Mouse (Mus musculus) bone marrow, adult 2 months (tissue): ENCODE measurements at regions not wholly inside any gene's neighbourhood (a gene's known extent, or its start where the extent isn't known, plus 50 kb on each side); places are given as distances from the start of the nearest gene placed in this dataset.

ENCODE experiments used
- H3K27ac ChIP-seq: fragments of 200-500 bp; 2 replicates; pipeline ENCODE4 v1.5.1; 2012; ENCODE audit warnings: low read depth, mild to moderate bottlenecking, control low read depth, inconsistent platforms, low read length; ENCODE audit not compliant: control insufficient read depth, poor library complexity, insufficient read depth
- H3K4me1 ChIP-seq: fragments of 200-500 bp; 2 replicates; pipeline ENCODE4 v1.6.1; 2011; ENCODE audit warnings: low read length; ENCODE audit not compliant: control insufficient read depth, insufficient read depth
- H3K4me3 ChIP-seq: fragments of 200-500 bp; replicated peaks from 2 replicates; pipeline ENCODE3; 2011; ENCODE audit warnings: mild to moderate bottlenecking, low read depth, low read length, control low read depth; ENCODE audit not compliant: control insufficient read depth
- CTCF ChIP-seq: fragments of 200-500 bp; IDR thresholded peaks from 2 replicates; pipeline ENCODE4 v1.5.1; 2011; ENCODE audit warnings: low read length, control low read depth; ENCODE audit not compliant: control insufficient read depth, insufficient read depth
- POLR2A ChIP-seq: fragments of 200-500 bp; IDR thresholded peaks from 2 replicates; pipeline ENCODE4 v1.6.1; 2011; ENCODE audit warnings: low read depth, mild to moderate bottlenecking, control low read depth, low read length, borderline replicate concordance; ENCODE audit not compliant: control insufficient read depth
- WGBS: fragments of 180-500 bp; shearing (Covaris S2); methylation state at CpG from one replicate; pipeline ENCODE4 v1.1.7; 2018; 5-methylcytosine and 5-hydroxymethylcytosine counted together

DNA sequence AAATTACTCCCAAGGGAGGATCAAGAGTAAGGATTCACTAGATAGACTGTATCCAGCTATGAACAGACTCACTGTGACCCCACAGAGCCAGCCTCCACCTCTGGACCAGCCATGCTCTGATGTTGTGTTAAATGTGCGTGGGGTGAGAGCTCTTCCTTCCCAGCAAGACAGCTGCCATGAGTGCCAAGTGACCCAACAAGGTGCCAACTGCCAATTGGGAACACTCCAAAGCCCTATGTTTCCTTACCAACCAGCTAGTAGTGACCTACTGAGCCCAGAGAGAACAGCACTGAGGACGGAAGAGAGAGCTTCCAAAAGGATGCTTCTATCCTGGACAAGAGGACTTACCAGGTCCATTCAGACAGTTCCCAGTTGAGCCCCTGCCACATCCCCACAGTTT lies 241.3 kb upstream of the Pabpc6 start:
- H3K27ac ChIP-seq, result no peak overlapping the region
- TF ChIP-seq POLR2A (no peak), CTCF (no peak)
- 85% methylated on average over 2 of the region's 2 CpGs for WGBS
- H3K4me3 ChIP-seq, result no peak overlapping the region
- H3K4me1 ChIP-seq, result no peaks in the 10 kb centered on the region

DNA sequence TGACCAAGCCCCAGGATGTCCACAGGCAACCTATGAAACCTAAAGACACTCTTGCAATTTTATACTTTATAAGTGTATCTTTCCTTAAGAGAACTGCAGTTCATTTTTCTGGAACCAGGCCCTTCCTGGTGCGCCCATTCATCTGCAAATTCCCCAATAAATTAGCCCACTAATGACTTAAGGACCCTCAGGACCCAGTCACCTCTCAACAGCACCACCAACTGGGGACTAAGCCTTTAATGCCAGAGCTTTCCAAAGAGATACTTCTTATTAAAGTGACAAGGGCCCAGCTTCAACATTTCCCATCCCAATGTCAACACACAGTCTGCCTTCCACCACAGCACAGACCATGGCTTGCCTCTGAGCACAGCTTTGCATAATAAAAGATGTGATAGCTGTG lies 237.6 kb upstream of the Pabpc6 start:
- 75% methylated on average over 1 of the region's 1 CpGs for WGBS
- no peak overlapping the region for H3K27ac ChIP-seq
- no peak overlapping the region for H3K4me3 ChIP-seq
- H3K4me1 ChIP-seq, result no peaks in the 10 kb centered on the region
- no peak for TF ChIP-seq CTCF
- no peak for TF ChIP-seq POLR2A

DNA sequence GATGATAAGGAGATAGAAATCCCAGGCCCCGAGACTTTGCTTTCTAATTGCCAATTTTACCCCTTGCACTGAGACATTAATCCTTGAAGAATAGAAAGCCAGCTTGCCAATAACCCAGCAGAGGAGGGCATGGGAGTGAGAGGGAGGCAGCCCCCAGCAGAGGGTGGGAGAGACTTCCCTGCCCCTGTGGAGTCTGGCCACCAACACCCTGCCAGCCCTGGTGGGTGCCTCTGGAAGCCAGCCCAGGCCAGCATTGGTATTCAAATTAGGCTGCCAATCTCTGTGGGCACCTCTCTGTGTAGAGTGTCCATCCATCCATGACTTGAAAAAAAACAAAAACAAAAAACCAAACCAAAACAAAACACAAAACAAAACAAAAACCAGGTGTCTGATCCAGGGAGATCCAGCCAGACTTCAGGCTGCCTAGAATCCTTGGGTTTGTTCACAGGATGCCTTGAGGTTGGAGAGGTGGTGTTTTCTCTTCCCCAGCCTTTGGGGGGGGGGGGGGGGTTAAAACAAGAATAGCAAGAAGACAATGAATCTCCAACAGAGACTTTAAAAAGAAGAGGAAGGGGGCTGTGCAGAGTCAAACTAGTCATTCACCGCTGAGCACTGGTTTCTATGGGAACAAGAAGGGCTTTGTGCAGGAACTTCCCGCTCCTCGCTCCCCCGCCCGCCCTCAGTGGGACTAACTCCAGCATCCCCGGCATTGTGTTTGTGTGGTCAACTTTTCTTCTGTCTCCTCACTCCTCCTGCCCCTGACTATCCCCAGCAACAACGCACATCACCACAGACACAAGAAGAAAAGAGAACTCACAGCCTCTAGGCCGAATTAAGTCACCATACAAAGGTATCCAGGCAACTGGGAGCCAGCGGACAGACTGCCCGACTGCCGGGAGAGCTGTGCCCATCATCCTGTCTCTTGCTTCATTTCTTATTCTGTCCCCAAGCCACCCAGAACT lies 236.3 kb upstream of the Pabpc6 start:
- WGBS, result 18% methylated on average over 12 of the region's 12 CpGs

DNA sequence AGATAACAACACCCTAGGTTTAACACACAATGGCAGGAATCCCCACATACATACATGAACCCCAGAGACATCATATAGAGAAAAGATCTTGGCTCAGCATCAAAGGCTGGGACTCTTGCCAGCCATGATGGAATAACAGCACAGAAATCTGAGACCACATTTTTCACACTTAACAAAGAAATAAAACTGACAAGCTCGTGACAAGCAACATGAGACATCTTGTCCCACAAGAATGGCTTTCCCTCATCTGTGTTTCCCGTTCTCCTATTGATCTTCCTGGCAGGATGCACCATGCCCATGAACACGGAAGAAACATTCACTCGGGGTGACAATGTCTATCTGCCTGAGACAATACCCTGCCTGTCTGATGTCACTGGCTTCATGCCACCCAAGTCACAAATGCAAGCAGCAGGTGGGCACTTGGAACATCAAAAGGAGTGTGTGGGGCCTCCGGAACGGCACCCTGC lies 235.0 kb upstream of the Pabpc6 start:
- Histone ChIP-seq H3K4me3 (no peak overlapping the region), H3K27ac (no peak overlapping the region), H3K4me1 (no peaks in the 10 kb centered on the region)
- WGBS, result 83% methylated on average over 6 of the region's 6 CpGs
- TF ChIP-seq CTCF (no peak), POLR2A (no peak)

More for the DNA sequence above, 236.3 kb upstream of the Pabpc6 start:
- TF ChIP-seq POLR2A, result no peak
- no peak for TF ChIP-seq CTCF
- Histone ChIP-seq H3K27ac (no peak overlapping the region), H3K4me1 (no peaks in the 10 kb centered on the region), H3K4me3 (no peak overlapping the region)

DNA sequence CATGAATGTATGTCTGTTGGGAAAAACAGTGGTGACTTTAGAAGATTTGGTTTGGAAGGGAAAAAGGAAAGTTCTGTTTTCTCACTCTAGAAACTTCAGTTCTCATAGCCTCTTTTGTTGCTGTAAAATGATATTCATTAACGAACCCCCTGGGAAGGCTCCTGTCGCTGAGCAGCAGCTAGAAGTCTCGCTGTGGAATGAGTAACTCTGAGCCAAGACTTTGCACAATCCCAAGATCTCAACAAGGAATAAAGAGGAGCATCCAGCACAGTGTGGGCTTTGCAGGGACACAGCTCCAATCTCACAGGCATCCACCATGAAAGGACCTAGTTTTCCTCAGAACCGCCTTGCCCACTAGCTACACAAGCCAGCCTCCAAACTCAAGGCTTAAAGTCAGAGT lies 233.8 kb upstream of the Pabpc6 start:
- no peak overlapping the region for H3K27ac ChIP-seq
- WGBS, result 82% methylated on average over 4 of the region's 4 CpGs
- no peaks in the 10 kb centered on the region for H3K4me1 ChIP-seq
- no peak for TF ChIP-seq POLR2A
- H3K4me3 ChIP-seq, result no peak overlapping the region

DNA sequence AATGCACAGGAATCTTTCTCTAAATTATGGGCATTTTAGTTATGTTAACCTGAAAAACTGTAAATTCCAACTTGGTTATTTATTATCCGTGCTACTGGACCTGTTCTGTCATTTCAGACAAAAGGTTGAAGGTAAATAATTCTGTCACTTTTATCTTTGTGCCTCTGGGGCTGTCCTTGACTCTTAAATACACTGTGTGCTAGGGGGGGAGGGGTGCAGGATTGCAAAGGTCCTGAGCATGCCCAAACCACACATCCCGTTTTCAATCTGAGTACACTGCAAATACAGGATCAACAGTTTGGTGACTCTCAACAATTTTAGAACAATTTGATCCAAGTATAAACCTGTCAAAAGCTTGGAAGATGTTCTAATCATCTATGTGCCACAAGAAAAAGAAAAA lies 227.4 kb upstream of the Pabpc6 start:
- whole genome bisulfite sequencing, result 63% methylated on average over 2 of the region's 2 CpGs
- Histone ChIP-seq H3K4me3 (no peak overlapping the region), H3K4me1 (no peaks in the 10 kb centered on the region), H3K27ac (no peak overlapping the region)
- no peak for TF ChIP-seq POLR2A
- TF ChIP-seq CTCF, result no peak

DNA sequence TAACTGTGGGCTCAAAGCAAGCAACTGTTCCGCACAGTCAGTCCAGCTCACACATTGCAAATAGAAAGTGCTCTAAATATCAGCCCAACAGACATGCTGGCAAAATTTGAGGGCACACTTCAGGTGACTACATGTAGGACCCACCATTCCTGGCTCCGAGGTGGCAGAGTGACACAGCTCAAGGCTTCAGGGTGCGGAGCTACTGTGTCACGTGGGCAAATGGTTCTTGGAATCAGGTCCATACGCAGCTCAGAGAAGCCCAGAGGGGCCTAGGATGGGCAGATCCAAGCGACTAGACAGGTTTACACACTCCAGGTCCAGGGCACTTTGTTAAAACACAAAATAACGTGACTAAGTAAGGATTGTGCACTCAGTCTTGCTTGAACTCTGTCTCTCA lies 226.2 kb upstream of the Pabpc6 start:
- TF ChIP-seq POLR2A, result no peak
- TF ChIP-seq CTCF, result no peak
- Histone ChIP-seq H3K4me1 (no peaks in the 10 kb centered on the region), H3K27ac (no peak overlapping the region), H3K4me3 (no peak overlapping the region)
- 82% methylated on average over 7 of the region's 7 CpGs for WGBS

DNA sequence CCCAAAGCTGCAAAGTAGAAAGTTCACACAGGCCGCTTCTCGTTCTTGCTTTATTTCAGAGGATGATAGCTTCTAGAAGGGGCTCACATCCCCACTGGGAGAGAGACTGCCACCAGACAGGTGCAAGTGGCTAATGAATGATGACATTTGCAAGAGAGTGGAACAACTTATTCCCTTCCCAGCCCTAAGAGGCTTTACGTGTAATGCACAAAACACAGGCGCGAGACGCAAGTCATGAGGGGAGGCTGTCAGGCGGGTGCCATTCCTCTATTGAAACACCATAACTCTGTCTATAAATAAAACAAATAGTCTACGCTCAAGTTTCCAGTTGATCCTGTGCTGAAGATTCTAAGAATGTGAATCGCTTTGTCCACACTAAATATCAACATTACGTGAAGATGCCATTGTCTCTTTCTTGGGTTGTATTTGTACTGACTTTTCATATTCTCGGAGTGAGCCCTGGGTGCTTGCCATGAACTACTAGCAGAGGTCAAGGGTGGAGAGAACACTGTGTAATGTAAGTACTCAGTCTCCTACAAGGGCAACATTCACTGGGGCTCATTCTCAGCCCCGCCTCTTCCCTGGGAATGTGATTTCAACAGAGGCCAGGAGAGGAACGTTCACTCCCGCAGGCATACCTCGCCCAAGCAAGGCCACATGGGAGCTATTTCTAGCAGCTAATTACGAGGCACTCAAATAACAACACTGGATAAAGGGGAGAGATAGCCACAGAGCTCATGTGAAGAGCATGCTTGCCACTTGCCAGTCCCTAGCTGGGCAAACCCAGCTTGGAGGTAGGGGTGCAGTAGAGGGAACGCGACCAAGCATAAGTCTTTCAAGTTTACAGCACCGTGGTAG lies 225.5 kb upstream of the Pabpc6 start:
- Histone ChIP-seq H3K4me3 (no peak overlapping the region), H3K27ac (no peak overlapping the region), H3K4me1 (no peaks in the 10 kb centered on the region)
- WGBS, result 87% methylated on average over 19 of the region's 19 CpGs
- TF ChIP-seq CTCF (no peak), POLR2A (no peak)
